Mouse (Mus musculus): ENCODE data around the gene Fcf1. TPM values are rescaled to one million over a fixed set of nuclear protein-coding genes. Genes with fewer than 3 reads are reported as not detected.

Gene Fcf1
- 100 to 1,000 TPM; 117 to 119 TPM for polyA plus RNA-seq (2017; shearing (Covaris generic))

DNA sequence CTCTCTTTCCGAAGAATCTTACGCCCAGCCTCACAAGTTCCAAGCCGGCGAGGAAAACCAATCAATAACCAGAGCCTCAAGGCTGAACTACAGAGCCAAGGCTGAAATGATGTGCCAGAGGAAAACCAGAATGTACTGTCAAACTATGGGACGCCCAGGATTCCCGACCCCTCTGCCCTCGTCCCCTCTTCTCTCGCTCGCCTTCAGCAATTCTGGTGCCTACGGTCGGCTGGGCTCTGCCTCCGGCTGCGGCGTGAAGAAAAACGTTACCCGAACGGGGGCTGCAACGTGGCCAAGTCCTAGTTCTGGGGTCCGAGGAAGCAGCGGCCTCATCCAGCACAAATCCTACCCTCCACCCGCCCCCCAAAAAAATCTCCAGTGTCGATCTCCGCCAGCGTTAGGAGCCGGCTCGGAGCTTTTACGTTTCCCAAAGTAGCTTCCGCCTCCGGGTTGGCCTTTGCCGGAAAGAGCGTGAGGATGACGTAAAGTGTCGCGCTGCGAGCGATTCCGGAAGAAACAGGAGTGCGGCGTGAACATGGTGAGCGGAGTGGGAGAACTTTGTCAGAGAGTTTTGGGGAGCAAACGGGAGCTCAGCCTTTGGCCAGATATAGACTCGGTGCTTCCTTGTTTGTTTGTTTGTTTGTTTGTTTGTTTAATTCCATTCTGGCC lies at the start of gene Fcf1, which contains the start of gene Arel1:
Gene Fcf1, plus strand, starts transcription at position 470 of the 669 bp plus-strand sequence.
Gene Arel1, minus strand, starts transcription at position 473 of the 669 bp plus-strand sequence.

DNA sequence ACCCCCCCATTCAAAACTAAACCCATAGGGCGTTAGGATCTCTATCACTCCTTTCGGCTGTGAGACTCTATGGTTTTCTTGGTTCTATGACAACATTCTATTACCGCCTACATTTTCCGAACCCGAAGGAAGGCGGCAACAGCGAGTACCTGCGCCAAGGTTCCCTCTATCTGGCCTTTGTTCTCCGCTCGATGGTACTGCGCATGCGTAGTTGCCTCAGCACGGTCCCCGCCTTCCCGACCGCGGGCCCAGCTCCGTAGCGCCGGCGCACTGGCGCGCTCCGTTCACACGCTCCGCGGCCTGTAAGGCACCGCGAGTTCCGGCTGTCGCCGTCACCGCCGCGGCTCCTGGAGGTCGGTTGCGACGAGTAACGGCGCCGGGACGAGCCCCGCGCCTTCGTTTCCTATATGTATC lies 25.4 kb downstream of the Fcf1 start, which contains the start of gene Ylpm1:
Gene Ylpm1, plus strand, starts transcription at position 239 of the 414 bp plus-strand sequence.

Other genes starting within 250 kb of the Fcf1 start
- 100 to 1,000 TPM in 1 of 2 experiments, 10 to 100 TPM in 1; 91.1 to 104 TPM for gene Npc2, start 197.7 kb upstream of the Fcf1 start, polyA plus RNA-seq (2017; shearing (Covaris generic))
- gene Isca2, start 197.6 kb upstream of the Fcf1 start, polyA plus RNA-seq (2017; shearing (Covaris generic)), result 100 to 1,000 TPM in 1 of 2 experiments, 10 to 100 TPM in 1; 97.4 to 126 TPM
- gene Ltbp2, start 94.4 kb upstream of the Fcf1 start, polyA plus RNA-seq (2017; shearing (Covaris generic)), result under 1 TPM in 1 of 2 experiments, not detected in 1; 0.20 TPM
- gene Arel1, start within 50 bp of the Fcf1 start, polyA plus RNA-seq (2017; shearing (Covaris generic)), result 10 to 100 TPM; 39.3 to 42.5 TPM
- gene Ylpm1, start 25.4 kb downstream of the Fcf1 start, polyA plus RNA-seq (2017; shearing (Covaris generic)), result 10 to 100 TPM; 26.3 to 34.8 TPM
- 1 to 10 TPM; 4.9 to 6.6 TPM for gene Prox2, start 139.9 kb downstream of the Fcf1 start, polyA plus RNA-seq (2017; shearing (Covaris generic))
- gene Dlst, start 139.9 kb downstream of the Fcf1 start, polyA plus RNA-seq (2017; shearing (Covaris generic)), result 100 to 1,000 TPM in 1 of 2 experiments, 10 to 100 TPM in 1; 96.3 to 110 TPM
- 1 to 10 TPM in 1 of 2 experiments, under 1 TPM in 1; 0.53 to 1.4 TPM for gene Rps6kl1, start 180.4 kb downstream of the Fcf1 start, polyA plus RNA-seq (2017; shearing (Covaris generic))
- under 1 TPM in 1 of 2 experiments, not detected in 1; 0.59 TPM for gene Pgf, start 206.9 kb downstream of the Fcf1 start, polyA plus RNA-seq (2017; shearing (Covaris generic))
- 100 to 1,000 TPM; 102 to 115 TPM for gene Eif2b2, start 248.6 kb downstream of the Fcf1 start, polyA plus RNA-seq (2017; shearing (Covaris generic))

All from inflammation-experienced regulatory T-cells (primary cell).